Mouse (Mus musculus) midbrain, embryonic 15.5 days (tissue): ENCODE measurements around the gene Med8. TPM values are rescaled to one million over a fixed set of nuclear protein-coding genes. Genes with fewer than 3 reads are reported as not detected.

Experiments
- ATAC-seq: fragments of 200-750 bp; cut with Nextera tagmentation; replicated peaks from 2 replicates; pipeline ENCODE4 v1.8.0; 2017; ENCODE audit warnings: moderate TSS enrichment
- H3K27ac ChIP-seq: fragments of 300-500 bp; sonication (generic); 2 replicates; pipeline ENCODE4 v1.5.1; 2015; ENCODE audit warnings: mild to moderate bottlenecking, inconsistent platforms
- H3K27me3 ChIP-seq: fragments of 300-500 bp; sonication (generic); replicated peaks from 2 replicates; pipeline ENCODE4 v1.6.1; 2015; ENCODE audit warnings: inconsistent platforms
- H3K36me3 ChIP-seq: fragments of 300-500 bp; sonication (generic); replicated peaks from 2 replicates; pipeline ENCODE4 v1.6.1; 2015; ENCODE audit warnings: inconsistent platforms
- H3K4me1 ChIP-seq: fragments of 300-500 bp; sonication (generic); 2 replicates; pipeline ENCODE4 v1.6.1; 2015; ENCODE audit warnings: inconsistent platforms
- H3K4me2 ChIP-seq: fragments of 300-500 bp; sonication (generic); 2 replicates; pipeline ENCODE4 v1.6.1; 2015; ENCODE audit warnings: inconsistent platforms, mild to moderate bottlenecking, moderate library complexity
- H3K4me3 ChIP-seq: fragments of 300-500 bp; sonication (generic); 2 replicates; pipeline ENCODE4 v1.5.1; 2015; ENCODE audit warnings: mild to moderate bottlenecking, inconsistent platforms
- H3K9ac ChIP-seq: fragments of 300-500 bp; sonication (generic); 2 replicates; pipeline ENCODE4 v1.6.1; 2015; ENCODE audit warnings: mild to moderate bottlenecking, inconsistent platforms
- H3K9me3 ChIP-seq: fragments of 300-500 bp; sonication (generic); 2 replicates; pipeline ENCODE4 v1.6.1; 2016; ENCODE audit warnings: inconsistent platforms
- WGBS: fragments of 180-500 bp; shearing (Covaris S2); methylation state at CpG from one replicate; pipeline ENCODE4 v1.1.7; 2015; ENCODE audit warnings: mixed read lengths; 5-methylcytosine and 5-hydroxymethylcytosine counted together
- polyA plus RNA-seq: library from polyadenylated mRNA; unstranded; fragments of >200 nt; fragmentation: Nextera tagmentation; extraction: Ambion mirVana; gene quantifications from 2 replicates; pipeline ENCODE4 v1.2.1, GENCODE M21; 2015

Med8 gene
- polyA plus RNA-seq: 96.5 and 96.7 TPM in 2 replicates

DNA sequence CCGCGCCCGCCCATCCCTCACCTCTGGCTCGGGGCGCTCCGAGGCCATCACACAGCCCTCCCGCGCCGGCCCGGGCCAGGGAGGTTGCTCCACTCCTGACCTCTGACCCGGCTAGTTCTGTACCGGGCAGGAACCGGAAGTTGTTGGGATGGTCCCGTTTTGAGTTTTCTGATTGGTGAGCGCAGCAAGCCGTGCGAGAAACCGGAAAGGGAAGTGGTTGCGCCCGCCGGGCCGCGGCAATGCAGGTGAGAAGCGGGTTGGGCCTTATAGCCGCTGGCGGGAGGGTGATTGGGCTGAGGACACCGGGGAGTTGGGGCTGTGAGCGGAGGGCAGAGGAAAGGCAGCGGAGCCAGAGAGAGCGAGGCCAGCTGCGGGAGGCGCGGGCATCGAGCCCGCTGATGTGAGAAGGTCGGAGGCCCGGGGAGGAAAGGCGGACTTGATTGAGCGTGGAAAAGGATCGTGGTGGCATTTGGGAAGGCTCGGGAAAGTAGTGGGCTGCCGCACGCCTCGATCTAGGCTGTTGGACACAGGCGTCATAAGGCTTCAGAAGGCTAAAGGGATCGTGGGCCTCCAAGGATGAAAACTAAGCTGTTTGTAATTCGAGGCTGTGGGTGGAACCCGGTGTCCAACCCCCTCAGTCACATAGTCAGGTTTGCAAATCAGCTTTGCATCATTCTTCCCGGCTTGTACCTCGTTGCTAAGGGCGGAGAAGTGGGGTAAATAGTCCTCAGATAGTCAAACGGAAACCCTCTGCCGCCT, at the start of gene Med8, which contains the start of gene Szt2:
TSS of gene Med8 (plus strand) at position 196 of the 759 bp plus-strand sequence.
TSS of gene Szt2 (minus strand) at position 132 of the 759 bp plus-strand sequence.
- peak; percentile 95 for ATAC-seq
- Histone ChIP-seq H3K27ac (peak within 1 kb of the TSS; percentile 75), H3K4me2 (peak within 1 kb of the TSS; percentile 70), H3K9me3 (no peaks in the 10 kb centered on the region), H3K9ac (peak within 1 kb of the TSS; percentile 96), H3K36me3 (peaks cover 35% of the 10 kb centered on the region), H3K27me3 (no peaks in the 10 kb centered on the region), H3K4me3 (peak within 1 kb of the TSS; percentile 95), H3K4me1 (peaks cover 20% of the 10 kb centered on the region)
- WGBS: under 1% methylated on average over 53 of the region's 53 CpGs

DNA sequence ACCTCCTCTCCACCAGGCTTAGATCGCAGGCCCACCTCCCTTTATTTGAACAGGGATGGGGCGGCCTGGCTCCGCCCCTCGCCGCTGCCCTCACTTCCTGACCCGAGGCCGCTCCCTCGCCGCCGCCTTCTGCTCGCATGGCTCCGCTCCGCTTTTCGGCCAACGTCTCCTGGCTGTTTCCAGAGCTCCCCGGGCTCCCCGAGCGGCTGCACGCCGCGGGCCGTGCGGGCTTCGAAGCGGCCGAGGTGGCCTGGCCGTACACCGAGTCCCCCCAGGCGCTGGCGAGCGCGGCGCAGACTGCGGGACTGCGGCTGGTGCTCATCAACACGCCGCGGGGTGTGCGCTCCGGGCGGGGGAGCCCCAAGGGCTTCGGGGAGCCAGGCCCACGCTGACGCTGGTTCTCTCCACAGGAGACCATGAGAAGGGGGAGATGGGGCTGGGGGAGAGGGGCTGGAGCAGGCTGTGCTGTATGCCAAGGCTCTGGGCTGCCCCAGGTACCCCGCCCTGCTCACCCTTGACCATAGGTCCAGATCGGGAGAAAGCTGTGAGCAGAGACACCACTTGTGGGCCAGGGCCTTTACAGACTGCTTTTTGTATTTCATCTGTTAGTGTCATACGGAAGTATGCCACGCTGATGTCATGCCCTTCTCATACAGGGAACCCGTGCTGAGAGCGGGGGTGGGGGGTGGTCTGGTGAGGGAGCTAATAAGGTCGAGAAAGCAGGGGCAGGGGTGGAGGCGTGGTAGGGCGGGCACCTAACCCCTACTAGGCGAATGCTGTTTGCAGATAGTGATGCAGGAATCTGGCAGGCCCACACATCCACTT, 49.0 kb upstream of the Med8 start:
- peak overlapping the region; percentile 57 for H3K4me3 ChIP-seq
- WGBS: 1% methylated on average over 54 of the region's 54 CpGs
- H3K9me3 ChIP-seq: no peaks in the 10 kb centered on the region
- peaks cover 23% of the 10 kb centered on the region for H3K36me3 ChIP-seq
- H3K9ac ChIP-seq: peak overlapping the region; percentile 75
- ATAC-seq: peak; percentile 88
- H3K27ac ChIP-seq: peak overlapping the region; percentile 91
- peaks cover 12% of the 10 kb centered on the region for H3K4me1 ChIP-seq
- H3K27me3 ChIP-seq: no peaks in the 10 kb centered on the region
- H3K4me2 ChIP-seq: peak overlapping the region; percentile 87

DNA sequence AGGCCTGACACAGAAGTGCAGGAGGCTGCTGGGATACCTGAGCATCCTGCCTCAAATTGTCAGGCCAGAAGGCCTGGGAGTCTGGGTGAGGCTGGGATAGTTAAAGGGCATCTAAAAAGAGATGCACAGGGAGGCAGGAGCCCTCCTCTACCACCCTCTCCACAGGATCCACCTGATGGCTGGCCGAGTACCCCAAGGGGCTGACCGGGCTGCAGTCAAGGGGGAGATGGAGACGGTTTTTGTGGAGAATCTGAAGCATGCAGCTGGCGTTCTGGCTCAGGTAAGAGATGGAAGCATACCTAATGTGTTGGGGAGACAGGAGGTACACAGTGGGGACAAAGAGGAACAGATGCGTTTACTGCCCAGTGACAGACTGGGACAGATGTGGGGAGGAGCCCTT, 47.7 kb upstream of the Med8 start:
- no peak overlapping the region for H3K9ac ChIP-seq
- no peak overlapping the region for H3K4me3 ChIP-seq
- no peak overlapping the region for H3K27ac ChIP-seq
- peaks cover 35% of the 10 kb centered on the region for H3K36me3 ChIP-seq
- 89% methylated on average over 5 of the region's 5 CpGs for WGBS
- no peaks in the 10 kb centered on the region for H3K27me3 ChIP-seq
- H3K4me2 ChIP-seq: no peak overlapping the region
- ATAC-seq: no peak
- peaks cover 12% of the 10 kb centered on the region for H3K4me1 ChIP-seq
- no peaks in the 10 kb centered on the region for H3K9me3 ChIP-seq

DNA sequence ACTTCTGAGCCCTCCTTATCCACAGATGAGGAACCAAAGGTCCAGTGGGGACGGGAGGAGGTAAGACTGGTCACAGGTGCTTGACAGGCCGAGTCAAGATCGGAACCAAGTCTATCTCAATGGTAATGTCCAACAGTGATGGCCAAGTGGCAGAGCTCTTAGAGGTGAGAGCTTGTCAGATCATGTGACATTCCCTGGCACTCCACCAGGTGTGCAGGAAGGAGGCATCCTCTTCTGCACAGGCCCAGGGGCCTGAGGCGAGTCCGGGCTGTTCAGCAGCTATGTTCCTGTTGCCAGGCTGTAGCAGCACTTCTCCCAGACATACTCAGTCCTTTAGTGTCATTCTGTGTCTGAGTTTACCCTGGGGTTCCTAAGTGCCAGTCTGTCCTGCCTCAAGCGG, 46.3 kb upstream of the Med8 start:
- no peak overlapping the region for H3K4me3 ChIP-seq
- no peak overlapping the region for H3K4me2 ChIP-seq
- H3K4me1 ChIP-seq: peaks cover 12% of the 10 kb centered on the region
- no peak overlapping the region for H3K9ac ChIP-seq
- no peaks in the 10 kb centered on the region for H3K27me3 ChIP-seq
- H3K27ac ChIP-seq: no peak overlapping the region
- 96% methylated on average over 6 of the region's 6 CpGs for WGBS
- no peaks in the 10 kb centered on the region for H3K9me3 ChIP-seq
- H3K36me3 ChIP-seq: peaks cover 41% of the 10 kb centered on the region
- ATAC-seq: no peak

DNA sequence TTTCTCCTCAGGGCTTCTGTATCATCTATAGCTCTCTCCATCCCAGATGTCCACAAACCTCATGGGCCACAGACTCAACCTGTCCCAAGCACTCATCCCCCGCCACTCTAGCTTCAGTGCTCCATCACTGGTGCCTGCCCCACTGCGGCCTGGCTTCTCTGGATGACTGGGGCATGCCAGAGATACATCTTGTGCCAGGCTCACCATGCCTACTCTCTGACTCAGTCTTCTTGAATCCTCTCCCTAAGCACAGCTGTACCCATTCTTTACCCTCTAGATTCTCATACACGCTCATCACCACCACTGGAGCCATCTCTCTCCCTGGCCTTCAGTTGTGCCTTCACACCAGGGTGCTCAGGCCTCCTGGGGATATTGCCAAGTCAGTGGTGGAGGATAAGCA, 45.2 kb upstream of the Med8 start:
- no peak overlapping the region for H3K4me2 ChIP-seq
- no peak overlapping the region for H3K4me3 ChIP-seq
- no peak for ATAC-seq
- H3K4me1 ChIP-seq: peaks cover 12% of the 10 kb centered on the region
- H3K27ac ChIP-seq: no peak overlapping the region
- H3K36me3 ChIP-seq: peaks cover 52% of the 10 kb centered on the region
- no peaks in the 10 kb centered on the region for H3K9me3 ChIP-seq
- H3K27me3 ChIP-seq: no peaks in the 10 kb centered on the region
- no peak overlapping the region for H3K9ac ChIP-seq
- 99% methylated on average over 3 of the region's 3 CpGs for WGBS

DNA sequence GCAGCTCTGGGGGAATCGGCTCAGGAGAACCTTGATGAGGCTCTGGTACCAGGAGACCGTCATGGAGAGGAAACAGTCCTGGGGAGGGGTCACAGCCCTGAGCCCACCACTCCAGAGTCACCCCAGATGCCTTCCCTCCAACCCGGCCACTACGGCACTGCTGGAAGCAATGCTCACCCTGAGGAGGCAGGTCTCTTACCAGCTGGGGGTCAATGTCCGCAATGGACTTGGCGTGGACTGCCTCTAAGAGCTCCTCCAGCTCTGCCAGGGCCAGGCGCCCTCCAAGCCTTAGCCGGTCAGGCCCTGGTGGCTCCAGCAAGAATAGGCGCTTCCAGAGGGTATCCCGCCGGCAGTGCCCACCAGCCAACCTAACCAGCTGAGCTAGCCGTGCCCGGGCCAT, 44.5 kb upstream of the Med8 start:
- no peak for ATAC-seq
- 93% methylated on average over 13 of the region's 13 CpGs for WGBS
- Histone ChIP-seq H3K9me3 (no peaks in the 10 kb centered on the region), H3K9ac (no peak overlapping the region), H3K27ac (no peak overlapping the region), H3K4me3 (no peak overlapping the region), H3K4me1 (peaks cover 8% of the 10 kb centered on the region), H3K36me3 (peaks cover 57% of the 10 kb centered on the region), H3K4me2 (no peak overlapping the region), H3K27me3 (no peaks in the 10 kb centered on the region)

DNA sequence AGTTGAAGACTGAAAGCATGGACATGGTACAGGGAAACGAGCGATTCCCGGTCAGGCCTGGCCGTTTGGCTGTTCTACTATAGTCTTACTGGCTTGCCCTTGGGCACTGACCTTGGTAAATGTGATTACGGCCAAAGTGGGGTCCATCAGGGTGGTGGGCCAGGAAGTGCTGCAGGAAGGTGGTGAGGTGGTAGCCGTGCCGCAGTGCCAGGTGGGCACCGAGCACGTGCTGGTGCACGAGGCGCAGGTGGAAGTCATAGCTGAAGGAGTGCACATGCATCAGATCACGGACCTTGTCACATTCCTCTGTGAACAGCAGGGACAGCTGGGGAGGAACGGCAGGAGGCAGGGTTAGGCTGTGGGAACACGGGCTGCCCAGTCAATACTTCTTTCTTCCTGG, 43.1 kb upstream of the Med8 start:
- 92% methylated on average over 14 of the region's 14 CpGs for WGBS
- Histone ChIP-seq H3K4me2 (no peak overlapping the region), H3K36me3 (peaks cover 57% of the 10 kb centered on the region), H3K4me3 (no peak overlapping the region), H3K9me3 (no peaks in the 10 kb centered on the region), H3K9ac (no peak overlapping the region), H3K27me3 (no peaks in the 10 kb centered on the region), H3K27ac (no peak overlapping the region), H3K4me1 (no peaks in the 10 kb centered on the region)
- no peak for ATAC-seq

DNA sequence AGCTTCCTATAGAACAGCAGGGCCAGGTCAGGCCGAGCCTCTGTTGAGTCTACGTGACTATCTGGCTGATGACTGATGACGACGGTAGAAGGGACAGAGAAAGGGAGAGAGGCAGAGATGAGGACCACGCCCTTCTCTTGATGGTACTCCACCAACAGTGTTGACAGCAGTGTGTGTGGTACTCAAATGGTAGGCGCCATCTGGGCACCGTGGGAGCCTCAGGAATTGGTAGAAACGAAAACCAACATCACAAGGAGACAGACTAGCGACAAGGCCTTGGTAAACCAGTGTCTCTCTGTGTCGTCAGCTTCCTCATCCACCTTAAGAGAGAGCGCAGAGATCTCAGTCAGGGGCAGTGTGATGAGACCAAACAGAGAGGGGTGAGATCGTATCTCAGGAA, 41.6 kb upstream of the Med8 start:
- H3K9me3 ChIP-seq: no peaks in the 10 kb centered on the region
- no peaks in the 10 kb centered on the region for H3K27me3 ChIP-seq
- no peak for ATAC-seq
- H3K36me3 ChIP-seq: peaks cover 66% of the 10 kb centered on the region
- no peak overlapping the region for H3K4me3 ChIP-seq
- no peak overlapping the region for H3K9ac ChIP-seq
- H3K4me2 ChIP-seq: no peak overlapping the region
- no peaks in the 10 kb centered on the region for H3K4me1 ChIP-seq
- WGBS: 93% methylated on average over 12 of the region's 12 CpGs
- no peak overlapping the region for H3K27ac ChIP-seq

DNA sequence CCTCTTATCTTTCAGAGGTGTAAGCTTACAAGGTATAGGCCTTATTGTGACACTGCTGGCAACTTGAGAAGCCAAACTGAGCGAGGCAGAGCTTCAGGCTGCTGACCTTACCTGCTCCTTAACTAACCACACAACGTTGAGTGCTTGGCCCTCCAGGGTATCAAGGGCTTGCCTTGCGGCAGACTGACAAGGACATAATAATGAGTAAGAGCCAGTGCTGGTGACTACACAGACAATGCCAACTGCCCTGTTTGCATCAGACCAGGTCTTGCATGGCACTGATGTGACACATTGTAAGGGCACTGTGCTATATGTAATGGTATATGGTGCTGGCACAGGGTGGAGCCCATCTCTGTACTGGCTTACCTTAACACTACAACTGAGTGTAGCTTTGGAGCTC, 40.5 kb upstream of the Med8 start:
- H3K4me3 ChIP-seq: no peak overlapping the region
- H3K4me2 ChIP-seq: no peak overlapping the region
- WGBS: 89% methylated on average over 3 of the region's 3 CpGs
- ATAC-seq: no peak
- H3K36me3 ChIP-seq: peaks cover 66% of the 10 kb centered on the region
- H3K9me3 ChIP-seq: no peaks in the 10 kb centered on the region
- H3K27me3 ChIP-seq: no peaks in the 10 kb centered on the region
- H3K9ac ChIP-seq: no peak overlapping the region
- no peaks in the 10 kb centered on the region for H3K4me1 ChIP-seq
- no peak overlapping the region for H3K27ac ChIP-seq

DNA sequence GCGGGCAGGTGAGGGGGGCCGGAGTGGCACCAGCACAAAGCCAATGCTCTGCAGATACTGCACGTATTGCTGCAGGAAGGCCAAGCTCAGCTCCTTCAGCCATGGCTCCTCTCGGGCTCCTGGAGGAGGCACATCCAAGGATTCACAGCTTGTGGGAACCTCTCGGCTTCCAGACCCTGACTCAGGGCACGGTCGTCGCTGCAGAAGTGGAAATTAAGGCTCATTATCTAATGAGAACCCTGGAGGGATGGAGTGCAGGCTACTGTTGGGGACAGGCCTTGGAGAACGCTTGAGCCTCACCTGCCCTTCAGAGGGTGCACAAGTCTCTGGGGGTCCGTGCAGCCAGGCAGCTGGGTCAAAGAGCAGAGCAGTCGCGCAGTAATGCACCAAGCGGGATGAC, 37.3 kb upstream of the Med8 start:
- no peak for ATAC-seq
- 94% methylated on average over 13 of the region's 13 CpGs for WGBS

DNA sequence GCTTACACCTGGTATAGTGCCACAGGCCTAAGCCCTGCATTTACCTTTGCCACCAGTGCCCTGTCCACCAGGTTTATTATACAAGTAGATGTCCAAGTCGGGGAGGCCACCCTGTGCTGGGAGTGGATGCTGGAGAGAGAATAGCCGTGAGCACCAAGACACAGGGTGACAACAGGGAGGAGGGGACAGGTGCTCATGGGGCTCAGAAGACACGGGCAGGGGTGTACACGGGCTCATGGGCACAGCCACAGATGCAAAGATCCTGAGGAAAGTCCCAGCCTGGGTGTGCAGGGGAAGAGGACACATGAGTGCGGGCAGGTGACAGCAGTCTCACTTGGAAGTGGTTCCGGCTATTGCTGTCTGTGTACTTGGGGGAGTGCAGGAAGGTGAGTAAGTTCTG, 33.1 kb upstream of the Med8 start:
- Histone ChIP-seq H3K36me3 (peaks cover 86% of the 10 kb centered on the region), H3K9ac (no peak overlapping the region), H3K4me1 (no peaks in the 10 kb centered on the region), H3K4me3 (no peak overlapping the region), H3K4me2 (no peak overlapping the region), H3K9me3 (no peaks in the 10 kb centered on the region), H3K27me3 (no peaks in the 10 kb centered on the region), H3K27ac (no peak overlapping the region)
- ATAC-seq: no peak
- 96% methylated on average over 6 of the region's 6 CpGs for WGBS

More for the DNA sequence above, 37.3 kb upstream of the Med8 start:
- no peak overlapping the region for H3K4me2 ChIP-seq
- no peaks in the 10 kb centered on the region for H3K4me1 ChIP-seq
- H3K36me3 ChIP-seq: peaks cover 73% of the 10 kb centered on the region
- H3K27me3 ChIP-seq: no peaks in the 10 kb centered on the region
- no peak overlapping the region for H3K27ac ChIP-seq
- no peak overlapping the region for H3K4me3 ChIP-seq
- no peak overlapping the region for H3K9ac ChIP-seq
- H3K9me3 ChIP-seq: no peaks in the 10 kb centered on the region

DNA sequence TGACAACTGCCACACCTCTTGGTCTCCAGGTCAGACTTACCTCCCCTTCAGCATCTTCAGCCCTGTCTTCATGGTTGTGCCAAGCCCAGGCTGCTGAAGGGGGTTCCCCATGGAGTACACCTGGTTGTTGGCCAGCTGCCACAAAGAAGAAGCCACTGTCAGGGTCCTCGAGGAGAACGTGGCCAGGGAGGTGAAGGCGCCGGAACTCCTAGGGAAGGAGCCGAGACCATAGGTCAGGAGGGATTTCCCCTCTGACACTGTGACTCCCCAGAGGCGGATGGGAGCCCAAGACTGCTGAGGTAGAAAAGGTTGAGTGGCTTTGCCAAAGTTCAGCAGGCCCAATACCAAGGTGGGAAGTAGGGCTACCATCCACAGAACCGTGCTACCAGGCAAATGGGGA, 25.9 kb upstream of the Med8 start:
- no peaks in the 10 kb centered on the region for H3K27me3 ChIP-seq
- no peak overlapping the region for H3K4me3 ChIP-seq
- 94% methylated on average over 7 of the region's 7 CpGs for WGBS
- no peak for ATAC-seq
- peaks cover 75% of the 10 kb centered on the region for H3K36me3 ChIP-seq
- H3K9me3 ChIP-seq: no peaks in the 10 kb centered on the region
- no peak overlapping the region for H3K4me2 ChIP-seq
- no peaks in the 10 kb centered on the region for H3K4me1 ChIP-seq
- no peak overlapping the region for H3K9ac ChIP-seq
- no peak overlapping the region for H3K27ac ChIP-seq
